Mouse (Mus musculus) ES-Bruce4 (cell line): ENCODE data around the gene Cyp27a1.

Experiments
- EP300 ChIP-seq: IDR thresholded peaks from 2 replicates; pipeline ENCODE4 v1.6.1; 2011; ENCODE audit warnings: low read depth, low read length; ENCODE audit not compliant: insufficient read depth
- POLR2A ChIP-seq: IDR thresholded peaks from one replicate; pipeline ENCODE4 v1.8.1; 2011; ENCODE audit warnings: low read length; ENCODE audit not compliant: insufficient read depth

DNA sequence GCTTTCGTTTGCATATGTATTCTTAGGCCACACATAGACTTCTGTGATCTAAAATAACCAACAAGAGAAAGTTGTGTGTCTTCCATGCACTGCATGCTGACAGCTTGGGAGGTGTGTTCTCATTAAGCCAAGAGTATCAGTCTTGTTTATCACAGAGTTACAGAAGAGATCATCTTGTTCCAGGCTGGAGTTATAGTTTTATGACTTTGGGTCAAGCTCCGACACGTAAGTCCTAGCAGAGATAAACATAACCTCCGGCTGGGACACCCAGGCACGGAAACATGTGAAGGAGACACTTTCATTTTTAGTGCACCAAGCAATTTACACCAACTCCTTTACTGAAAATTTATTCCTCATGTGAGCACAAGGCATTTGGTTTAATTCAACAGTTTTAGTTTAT, 12.7 kb downstream of the Cyp27a1 start:
- TF ChIP-seq EP300 (no peak), POLR2A (no peak)
